Mouse (Mus musculus): ENCODE measurements around the gene Gck. TPM values are rescaled to one million over a fixed set of nuclear protein-coding genes. Genes with fewer than 3 reads are reported as not detected.

The Gck gene
- polyA plus RNA-seq, 1 experiment = 0.33 TPM

DNA sequence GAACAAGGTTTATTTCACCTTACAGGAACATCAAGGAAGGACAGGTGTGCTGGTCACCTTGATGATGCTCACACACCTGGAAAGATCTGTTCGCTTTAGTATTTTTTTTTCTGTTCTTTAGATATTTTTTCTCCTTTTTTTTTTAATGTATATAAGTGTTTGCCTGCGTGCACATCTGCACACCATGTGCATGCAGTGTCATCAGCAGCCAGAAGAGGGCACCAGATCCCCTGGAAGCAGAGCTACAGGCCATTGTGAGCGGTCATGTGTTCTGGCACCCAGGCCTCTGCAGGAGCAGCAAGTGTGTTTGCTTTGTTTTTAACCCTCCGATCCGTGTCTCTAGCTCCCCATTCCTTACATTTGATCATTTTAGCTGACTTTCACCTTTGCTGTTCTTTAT is 70.0 kb downstream of the Gck start:
- Histone ChIP-seq H3K36me3 (ENCODE audit: control insufficient read depth, insufficient read depth, low read length) (peaks cover 2% of the 10 kb centered on the region), H3K4me3 (ENCODE audit: low read depth, low read length) (no peak overlapping the region), H3K4me1 (ENCODE audit: control insufficient read depth, insufficient read depth, insufficient read length, low read length) (peaks cover 11% of the 10 kb centered on the region), H3K27ac (ENCODE audit: insufficient read depth, low read depth, low read length) (no peak overlapping the region), H3K27me3 (ENCODE audit: control insufficient read depth, insufficient read depth, low read length) (no peaks in the 10 kb centered on the region)
- WGBS = 82% methylated on average over 5 of the region's 5 CpGs
- TF ChIP-seq CTCF (IDR thresholded peaks at IDR 0.05; ENCODE audit: extremely low read depth, insufficient read length, insufficient replicate concordance, low read depth, low read length) (peak; percentile 64; the same call in 1 of the 2 replicates), POLR2A (IDR thresholded peaks at IDR 0.05; ENCODE audit: low read depth, low read length) (no peak)

DNA sequence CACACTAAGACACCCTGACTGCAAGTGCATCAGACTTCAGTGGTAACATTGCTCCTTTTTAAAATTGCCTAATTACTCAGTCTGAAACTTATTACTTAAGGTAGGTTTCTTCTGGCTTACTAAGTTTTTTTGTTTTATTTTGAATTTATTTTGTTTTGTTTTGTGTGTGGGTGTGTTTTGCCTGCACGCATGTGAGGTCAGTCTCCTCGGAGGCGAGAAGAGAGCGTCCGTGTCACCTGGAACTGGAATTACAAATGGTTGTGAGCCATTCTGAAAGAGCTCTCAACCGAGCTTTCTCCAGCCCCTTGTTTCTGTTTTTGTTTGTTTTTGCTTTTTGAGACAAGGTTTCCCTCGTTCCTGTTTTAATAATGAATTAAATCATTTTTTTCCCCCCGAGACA is 71.2 kb downstream of the Gck start:
- Histone ChIP-seq H3K27me3 (ENCODE audit: control insufficient read depth, insufficient read depth, low read length) (no peaks in the 10 kb centered on the region), H3K27ac (ENCODE audit: insufficient read depth, low read depth, low read length) (peak overlapping the region; percentile 41; the same call in 1 of the 2 replicates), H3K4me3 (ENCODE audit: low read depth, low read length) (no peak overlapping the region), H3K36me3 (ENCODE audit: control insufficient read depth, insufficient read depth, low read length) (peaks cover 13% of the 10 kb centered on the region), H3K4me1 (ENCODE audit: control insufficient read depth, insufficient read depth, insufficient read length, low read length) (peaks cover 11% of the 10 kb centered on the region)
- TF ChIP-seq POLR2A (IDR thresholded peaks at IDR 0.05; ENCODE audit: low read depth, low read length) (no peak), CTCF (IDR thresholded peaks at IDR 0.05; ENCODE audit: extremely low read depth, insufficient read length, insufficient replicate concordance, low read depth, low read length) (no peak)
- WGBS = 41% methylated on average over 8 of the region's 8 CpGs

- Histone ChIP-seq H3K4me1 (ENCODE audit: control insufficient read depth, insufficient read depth, insufficient read length, low read length) (peaks cover 11% of the 10 kb centered on the region), H3K4me3 (ENCODE audit: low read depth, low read length) (peak within 1 kb of the TSS; percentile 86), H3K27me3 (ENCODE audit: control insufficient read depth, insufficient read depth, low read length) (no peaks in the 10 kb centered on the region), H3K27ac (ENCODE audit: insufficient read depth, low read depth, low read length) (peak within 1 kb of the TSS; percentile 41; the same call in 1 of the 2 replicates), H3K36me3 (ENCODE audit: control insufficient read depth, insufficient read depth, low read length) (peaks cover 20% of the 10 kb centered on the region)
- WGBS = under 1% methylated on average over 52 of the region's 52 CpGs
- TF ChIP-seq CTCF (IDR thresholded peaks at IDR 0.05; ENCODE audit: extremely low read depth, insufficient read length, insufficient replicate concordance, low read depth, low read length) = no peak
- peak; percentile 76; the same call in 1 of the 2 replicates for TF ChIP-seq POLR2A (IDR thresholded peaks at IDR 0.05; ENCODE audit: low read depth, low read length)
Observed at GRCm38 (mm10) chr11:5877921-5878526, 71.9 kb downstream of the Gck start, which contains the start of gene Pold2. TSS of gene Pold2 (minus strand) at chr11:5878292.

DNA sequence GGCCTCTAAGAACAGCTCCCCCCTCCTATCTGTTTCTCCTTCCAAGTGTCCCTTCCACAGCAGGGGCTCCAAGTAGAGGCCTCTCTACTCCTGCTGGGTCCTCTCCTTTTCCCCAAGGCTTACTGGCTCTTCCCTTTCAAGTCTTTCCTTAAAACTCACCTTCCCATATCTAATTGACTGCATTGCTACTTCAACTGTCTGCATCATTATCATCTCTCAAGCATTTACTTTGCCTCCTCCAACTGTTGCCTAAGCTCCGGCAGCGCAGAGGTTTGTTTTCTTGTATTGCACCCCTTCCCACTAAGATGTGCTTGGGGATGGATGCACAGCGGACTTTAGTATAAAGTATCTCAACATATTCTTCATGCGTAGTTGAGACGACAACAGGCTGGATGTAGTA is 72.5 kb downstream of the Gck start:
- H3K27me3 ChIP-seq (ENCODE audit: control insufficient read depth, insufficient read depth, low read length) = no peaks in the 10 kb centered on the region
- H3K27ac ChIP-seq (ENCODE audit: insufficient read depth, low read depth, low read length) = no peak overlapping the region
- 1% methylated on average over 5 of the region's 5 CpGs for WGBS
- H3K36me3 ChIP-seq (ENCODE audit: control insufficient read depth, insufficient read depth, low read length) = peaks cover 25% of the 10 kb centered on the region
- peaks cover 11% of the 10 kb centered on the region for H3K4me1 ChIP-seq (ENCODE audit: control insufficient read depth, insufficient read depth, insufficient read length, low read length)
- TF ChIP-seq POLR2A (IDR thresholded peaks at IDR 0.05; ENCODE audit: low read depth, low read length) = no peak
- TF ChIP-seq CTCF (IDR thresholded peaks at IDR 0.05; ENCODE audit: extremely low read depth, insufficient read length, insufficient replicate concordance, low read depth, low read length) = no peak
- peak overlapping the region; percentile 20; the same call in 1 of the 2 replicates for H3K4me3 ChIP-seq (ENCODE audit: low read depth, low read length)

- TF ChIP-seq POLR2A (IDR thresholded peaks at IDR 0.05; ENCODE audit: low read depth, low read length) (no peak), CTCF (IDR thresholded peaks at IDR 0.05; ENCODE audit: extremely low read depth, insufficient read length, insufficient replicate concordance, low read depth, low read length) (no peak)
- Histone ChIP-seq H3K27me3 (ENCODE audit: control insufficient read depth, insufficient read depth, low read length) (no peaks in the 10 kb centered on the region), H3K4me3 (ENCODE audit: low read depth, low read length) (no peak overlapping the region), H3K4me1 (ENCODE audit: control insufficient read depth, insufficient read depth, insufficient read length, low read length) (peaks cover 8% of the 10 kb centered on the region; the same call in 1 of the 2 replicates), H3K27ac (ENCODE audit: insufficient read depth, low read depth, low read length) (no peak overlapping the region), H3K36me3 (ENCODE audit: control insufficient read depth, insufficient read depth, low read length) (peaks cover 41% of the 10 kb centered on the region)
- 96% methylated on average over 9 of the region's 9 CpGs for WGBS
Observed at GRCm38 (mm10) chr11:5873192-5873591, 76.7 kb downstream of the Gck start.

DNA sequence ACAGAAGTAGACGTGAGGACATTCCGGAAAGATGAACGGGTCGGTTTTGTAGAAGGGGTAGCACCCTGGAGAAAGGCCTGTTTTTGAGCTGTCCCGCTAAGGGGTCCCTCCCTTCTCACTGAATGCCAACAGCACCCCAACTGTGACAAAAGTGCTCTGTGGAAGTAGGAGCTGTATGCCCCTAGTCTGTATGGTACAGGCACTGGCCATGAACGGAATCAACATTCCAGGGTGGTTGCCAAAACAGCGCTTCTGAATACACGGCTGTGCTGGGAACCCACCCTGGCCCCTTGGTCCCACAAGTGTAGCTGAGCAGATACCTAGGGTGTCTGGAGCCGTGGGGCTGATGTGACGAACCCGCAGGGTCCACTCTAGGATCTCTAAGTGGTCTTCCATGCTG is 77.2 kb downstream of the Gck start:
- Histone ChIP-seq H3K27ac (ENCODE audit: insufficient read depth, low read depth, low read length) (no peak overlapping the region), H3K4me3 (ENCODE audit: low read depth, low read length) (no peak overlapping the region), H3K4me1 (ENCODE audit: control insufficient read depth, insufficient read depth, insufficient read length, low read length) (peaks cover 8% of the 10 kb centered on the region; the same call in 1 of the 2 replicates), H3K27me3 (ENCODE audit: control insufficient read depth, insufficient read depth, low read length) (no peaks in the 10 kb centered on the region), H3K36me3 (ENCODE audit: control insufficient read depth, insufficient read depth, low read length) (peaks cover 41% of the 10 kb centered on the region)
- no peak for TF ChIP-seq CTCF (IDR thresholded peaks at IDR 0.05; ENCODE audit: extremely low read depth, insufficient read length, insufficient replicate concordance, low read depth, low read length)
- no peak for TF ChIP-seq POLR2A (IDR thresholded peaks at IDR 0.05; ENCODE audit: low read depth, low read length)
- 95% methylated on average over 11 of the region's 11 CpGs for WGBS

- WGBS = 87% methylated on average over 16 of the region's 16 CpGs
- Histone ChIP-seq H3K36me3 (ENCODE audit: control insufficient read depth, insufficient read depth, low read length) (peaks cover 41% of the 10 kb centered on the region), H3K4me3 (ENCODE audit: low read depth, low read length) (no peak overlapping the region), H3K27me3 (ENCODE audit: control insufficient read depth, insufficient read depth, low read length) (no peaks in the 10 kb centered on the region), H3K27ac (ENCODE audit: insufficient read depth, low read depth, low read length) (no peak overlapping the region), H3K4me1 (ENCODE audit: control insufficient read depth, insufficient read depth, insufficient read length, low read length) (no peaks in the 10 kb centered on the region)
- no peak for TF ChIP-seq POLR2A (IDR thresholded peaks at IDR 0.05; ENCODE audit: low read depth, low read length)
- no peak for TF ChIP-seq CTCF (IDR thresholded peaks at IDR 0.05; ENCODE audit: extremely low read depth, insufficient read length, insufficient replicate concordance, low read depth, low read length)
Observed at GRCm38 (mm10) chr11:5870069-5870468, 79.8 kb downstream of the Gck start.

All from small intestine, adult 2 months (tissue).